Mouse (Mus musculus) hindbrain, embryonic 15.5 days (tissue): ENCODE measurements at regions not wholly inside any gene's neighbourhood (a gene's known extent, or its start where the extent isn't known, plus 50 kb on each side); places are given as distances from the start of the nearest gene placed in this dataset.

Experiments
- ATAC-seq: fragments of 200-750 bp; cut with Nextera tagmentation; 2 replicates; pipeline ENCODE4 v1.8.0; 2017; ENCODE audit warnings: low read depth, moderate number of reproducible peaks, moderate TSS enrichment; ENCODE audit not compliant: low FRiP score
- H3K27ac ChIP-seq: fragments of 300-500 bp; sonication (generic); replicated peaks from 2 replicates; pipeline ENCODE4 v1.5.1; 2015; ENCODE audit warnings: mild to moderate bottlenecking, inconsistent platforms
- H3K27me3 ChIP-seq: fragments of 300-500 bp; sonication (generic); 2 replicates; pipeline ENCODE4 v1.6.1; 2015; ENCODE audit warnings: control low read depth, inconsistent platforms
- H3K36me3 ChIP-seq: fragments of 300-500 bp; sonication (generic); 2 replicates; pipeline ENCODE4 v1.6.1; 2015; ENCODE audit warnings: control low read depth, inconsistent platforms
- H3K4me1 ChIP-seq: fragments of 300-500 bp; sonication (generic); replicated peaks from 2 replicates; pipeline ENCODE4 v1.6.1; 2015; ENCODE audit warnings: control low read depth, inconsistent platforms
- H3K4me2 ChIP-seq: fragments of 300-500 bp; sonication (generic); 2 replicates; pipeline ENCODE4 v1.6.1; 2015; ENCODE audit warnings: moderate library complexity, mild to moderate bottlenecking, inconsistent platforms
- H3K4me3 ChIP-seq: fragments of 300-500 bp; sonication (generic); 2 replicates; pipeline ENCODE4 v1.5.1; 2015; ENCODE audit warnings: mild to moderate bottlenecking, inconsistent platforms
- H3K9ac ChIP-seq: fragments of 300-500 bp; sonication (generic); 2 replicates; pipeline ENCODE4 v1.6.1; 2015; ENCODE audit warnings: inconsistent platforms
- H3K9me3 ChIP-seq: fragments of 300-500 bp; sonication (generic); 2 replicates; pipeline ENCODE4 v1.6.1; 2016; ENCODE audit warnings: control low read depth, inconsistent platforms
- WGBS: fragments of 180-500 bp; shearing (Covaris S2); methylation state at CpG from one replicate; pipeline ENCODE4 v1.1.7; 2015; 5-methylcytosine and 5-hydroxymethylcytosine counted together

DNA sequence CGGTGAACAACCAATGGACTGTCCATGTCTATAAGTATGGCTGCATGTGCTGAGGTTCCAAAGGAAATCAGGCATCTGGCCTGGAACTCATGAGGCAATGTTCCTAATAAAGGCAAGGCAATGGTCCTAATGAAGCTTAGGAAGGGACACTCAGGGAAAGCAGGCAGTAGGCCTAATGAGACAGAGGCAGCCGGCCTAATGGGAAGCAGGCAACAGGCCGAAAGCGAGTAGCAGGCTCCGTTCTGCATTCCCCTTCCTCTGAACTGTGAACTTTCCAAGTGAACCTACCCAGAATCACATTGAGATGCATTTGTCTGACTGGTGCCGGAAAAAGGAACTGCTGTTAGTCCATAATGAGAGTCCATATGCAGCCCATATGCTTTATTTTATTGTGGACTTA, 923.7 kb downstream of the Adgrl2 start:
- no peak overlapping the region for H3K4me3 ChIP-seq
- ATAC-seq, result no peak
- H3K4me1 ChIP-seq, result no peaks in the 10 kb centered on the region
- 91% methylated on average over 6 of the region's 6 CpGs for WGBS
- no peak overlapping the region for H3K4me2 ChIP-seq
- H3K9ac ChIP-seq, result no peak overlapping the region
- no peaks in the 10 kb centered on the region for H3K9me3 ChIP-seq
- no peak overlapping the region for H3K27ac ChIP-seq
- no peaks in the 10 kb centered on the region for H3K27me3 ChIP-seq
- H3K36me3 ChIP-seq, result no peaks in the 10 kb centered on the region

DNA sequence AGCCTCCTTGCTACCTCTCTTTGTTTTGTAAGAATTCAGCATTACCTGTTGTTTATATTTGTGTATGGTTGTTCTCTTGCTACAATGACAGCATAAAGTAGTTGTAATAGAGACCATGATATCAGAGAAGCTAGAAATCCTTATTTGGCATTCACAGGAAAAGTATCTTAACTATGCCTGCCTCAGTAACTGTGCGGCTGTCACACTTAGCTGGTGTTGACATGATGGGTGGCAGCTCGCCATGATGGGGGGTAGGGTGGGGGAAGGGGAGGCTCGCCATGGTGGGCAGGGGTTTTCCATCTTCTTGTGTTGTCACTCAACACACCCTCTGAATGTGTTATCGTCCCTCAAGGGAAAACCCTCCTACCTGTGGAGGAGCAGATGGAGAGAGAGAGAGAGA, 934.3 kb downstream of the Adgrl2 start:
- no peaks in the 10 kb centered on the region for H3K36me3 ChIP-seq
- H3K4me3 ChIP-seq, result no peak overlapping the region
- ATAC-seq, result no peak
- no peak overlapping the region for H3K9ac ChIP-seq
- no peaks in the 10 kb centered on the region for H3K27me3 ChIP-seq
- H3K27ac ChIP-seq, result no peak overlapping the region
- H3K4me2 ChIP-seq, result no peak overlapping the region
- H3K9me3 ChIP-seq, result no peaks in the 10 kb centered on the region
- 88% methylated on average over 4 of the region's 4 CpGs for WGBS
- H3K4me1 ChIP-seq, result no peaks in the 10 kb centered on the region

DNA sequence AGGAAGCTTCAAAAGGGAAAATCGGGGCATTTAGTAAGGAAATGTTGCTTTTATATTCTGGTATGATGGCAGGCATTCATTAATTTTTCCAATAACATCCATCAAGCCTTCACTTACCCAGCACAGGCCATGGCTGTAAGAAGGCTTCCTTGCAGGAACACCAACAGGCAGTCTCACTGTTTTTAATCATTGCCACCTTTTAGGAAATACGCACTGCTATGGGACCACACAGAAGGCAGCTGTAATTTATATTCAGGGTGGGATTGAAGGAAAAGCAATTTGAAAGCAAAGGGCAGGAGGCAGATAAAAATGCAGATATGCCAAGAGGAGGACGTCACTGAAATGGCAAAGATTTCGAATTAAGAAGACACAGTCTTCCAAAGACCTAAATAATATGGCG, 937.8 kb downstream of the Adgrl2 start:
- Histone ChIP-seq H3K9ac (no peak overlapping the region), H3K4me2 (no peak overlapping the region), H3K4me3 (no peak overlapping the region), H3K36me3 (no peaks in the 10 kb centered on the region), H3K9me3 (no peaks in the 10 kb centered on the region), H3K27me3 (no peaks in the 10 kb centered on the region), H3K4me1 (no peaks in the 10 kb centered on the region), H3K27ac (no peak overlapping the region)
- WGBS, result 73% methylated on average over 5 of the region's 5 CpGs
- no peak for ATAC-seq

DNA sequence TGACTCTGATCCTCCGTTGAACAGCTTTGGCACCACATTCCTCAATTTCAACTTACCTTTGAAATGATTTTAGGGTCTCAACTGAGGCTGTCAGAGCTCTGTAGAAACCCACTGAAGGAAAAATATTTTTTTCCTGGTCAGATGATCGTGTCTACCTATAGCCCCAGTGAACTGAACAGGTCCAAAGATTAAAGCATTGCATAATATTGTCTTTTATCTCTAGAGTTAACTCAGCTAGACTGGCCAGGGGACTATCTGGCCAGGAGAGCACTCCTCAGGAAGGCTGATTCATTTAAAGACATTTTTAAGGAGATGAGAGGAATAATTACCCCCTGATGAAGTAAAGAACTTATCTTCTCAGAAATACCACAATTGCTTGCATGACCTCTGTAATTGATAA, 942.1 kb downstream of the Adgrl2 start:
- 90% methylated on average over 2 of the region's 2 CpGs for WGBS
- Histone ChIP-seq H3K9me3 (no peaks in the 10 kb centered on the region), H3K36me3 (no peaks in the 10 kb centered on the region), H3K9ac (no peak overlapping the region), H3K4me2 (no peak overlapping the region), H3K27ac (no peak overlapping the region), H3K4me1 (no peaks in the 10 kb centered on the region), H3K4me3 (no peak overlapping the region), H3K27me3 (no peaks in the 10 kb centered on the region)
- no peak for ATAC-seq

DNA sequence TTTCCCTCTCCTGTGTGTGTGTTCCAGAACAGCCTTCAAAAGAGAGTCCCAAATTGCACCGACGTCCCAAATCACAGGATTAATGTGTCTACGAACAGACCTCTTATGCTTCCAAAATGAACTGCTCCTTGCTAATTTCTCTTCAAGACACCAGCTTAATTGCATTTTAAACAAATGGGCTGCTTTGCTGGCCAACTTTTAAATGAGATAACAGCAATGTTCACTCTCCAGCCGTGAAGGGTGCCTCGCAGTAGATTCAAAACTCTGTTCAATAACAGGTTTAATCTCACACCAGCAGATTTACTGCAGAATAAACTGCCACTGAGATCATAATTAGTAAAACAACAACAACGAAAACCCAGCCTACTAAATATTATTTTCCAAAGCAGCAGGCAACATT, 957.8 kb downstream of the Adgrl2 start:
- no peaks in the 10 kb centered on the region for H3K4me1 ChIP-seq
- H3K27ac ChIP-seq, result no peak overlapping the region
- ATAC-seq, result no peak
- H3K9ac ChIP-seq, result no peak overlapping the region
- H3K4me3 ChIP-seq, result no peak overlapping the region
- no peaks in the 10 kb centered on the region for H3K36me3 ChIP-seq
- H3K4me2 ChIP-seq, result peak overlapping the region; percentile 20; the same call in 1 of the 2 replicates
- H3K9me3 ChIP-seq, result no peaks in the 10 kb centered on the region
- H3K27me3 ChIP-seq, result no peaks in the 10 kb centered on the region
- 49% methylated on average over 6 of the region's 6 CpGs for WGBS

DNA sequence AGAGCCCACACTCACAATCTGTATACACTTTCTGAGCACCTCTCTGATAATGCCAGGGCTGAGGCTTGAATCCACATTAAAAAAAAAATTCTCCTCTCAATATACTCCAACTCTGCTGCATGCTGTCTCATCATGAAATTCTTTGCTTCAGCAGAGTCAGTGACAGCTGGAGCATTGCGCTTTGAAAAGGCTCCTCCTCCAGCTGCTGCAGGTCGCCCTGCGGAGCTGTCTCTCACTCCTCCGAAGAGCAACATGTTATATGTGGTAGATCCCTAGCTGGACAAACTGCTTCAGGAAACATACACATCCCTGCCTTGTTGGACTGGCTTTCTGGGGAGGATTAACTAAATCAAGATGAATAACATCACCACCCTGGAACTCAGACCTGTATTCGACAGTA, 984.5 kb downstream of the Adgrl2 start:
- ATAC-seq, result no peak

DNA sequence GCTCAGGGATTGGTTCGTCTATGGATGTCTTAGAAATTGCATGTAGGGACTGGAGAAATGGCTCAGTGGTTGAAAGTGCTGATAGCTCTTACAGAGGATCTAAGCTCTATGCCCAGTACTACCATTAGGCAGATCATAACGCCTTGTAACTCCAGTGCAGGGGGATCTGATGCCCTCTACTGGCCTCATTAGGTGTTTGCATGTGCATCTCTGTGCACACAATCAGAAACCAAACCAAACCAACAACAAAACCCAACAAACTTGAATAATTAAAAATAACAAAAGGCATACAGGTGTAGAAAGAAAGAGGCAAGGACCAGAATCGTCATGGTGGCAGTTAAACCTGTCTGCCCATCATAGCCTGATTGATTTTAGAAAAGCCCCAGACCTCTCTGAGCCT, 986.3 kb downstream of the Adgrl2 start:
- Histone ChIP-seq H3K4me3 (no peak overlapping the region), H3K27ac (no peak overlapping the region), H3K4me1 (no peaks in the 10 kb centered on the region), H3K9me3 (no peaks in the 10 kb centered on the region; the same call in 1 of the 2 replicates), H3K27me3 (no peaks in the 10 kb centered on the region), H3K36me3 (no peaks in the 10 kb centered on the region), H3K4me2 (no peak overlapping the region), H3K9ac (no peak overlapping the region)
- WGBS, result 48% methylated on average over 3 of the region's 3 CpGs
- no peak for ATAC-seq

More for the DNA sequence above, 984.5 kb downstream of the Adgrl2 start:
- Histone ChIP-seq H3K9ac (no peak overlapping the region), H3K27me3 (no peaks in the 10 kb centered on the region), H3K4me3 (no peak overlapping the region), H3K4me1 (no peaks in the 10 kb centered on the region), H3K27ac (no peak overlapping the region), H3K36me3 (no peaks in the 10 kb centered on the region), H3K9me3 (no peaks in the 10 kb centered on the region; the same call in 1 of the 2 replicates), H3K4me2 (no peak overlapping the region)
- WGBS, result 46% methylated on average over 5 of the region's 5 CpGs

DNA sequence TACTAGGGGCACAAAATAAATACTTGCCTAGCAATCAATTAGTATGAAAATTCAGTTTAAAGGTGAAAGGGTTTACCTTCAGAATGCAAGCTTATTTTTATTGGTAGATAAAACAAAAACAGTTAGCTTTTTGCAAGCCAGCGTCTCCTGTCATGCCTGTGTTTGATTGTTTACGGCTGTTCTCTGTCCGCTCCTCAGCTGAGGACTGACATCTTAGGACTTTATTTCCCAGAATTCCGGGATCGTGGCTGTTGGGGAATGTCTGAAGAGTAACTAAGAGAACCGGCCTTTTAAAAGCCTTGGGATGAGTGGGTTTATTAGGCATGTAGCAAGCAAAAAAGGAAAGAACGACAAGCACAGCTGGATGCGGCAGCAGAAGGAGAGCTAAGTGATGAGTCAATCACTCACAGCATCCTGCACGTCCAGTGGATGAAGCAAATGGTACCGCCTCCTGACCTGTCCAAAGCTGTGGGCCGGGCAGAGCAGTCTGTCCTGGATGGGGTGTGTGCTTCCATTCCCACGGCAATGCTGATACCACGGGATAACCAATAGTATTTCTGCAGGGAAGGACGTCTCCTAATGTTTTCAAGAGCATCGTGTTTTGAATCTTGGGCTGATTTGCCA, 990.9 kb downstream of the Adgrl2 start:
- H3K4me3 ChIP-seq, result no peak overlapping the region
- no peaks in the 10 kb centered on the region for H3K4me1 ChIP-seq
- ATAC-seq, result no peak
- H3K4me2 ChIP-seq, result no peak overlapping the region
- H3K36me3 ChIP-seq, result no peaks in the 10 kb centered on the region
- H3K9ac ChIP-seq, result no peak overlapping the region
- H3K9me3 ChIP-seq, result no peaks in the 10 kb centered on the region; the same call in 1 of the 2 replicates
- WGBS, result 60% methylated on average over 15 of the region's 15 CpGs
- no peak overlapping the region for H3K27ac ChIP-seq
- H3K27me3 ChIP-seq, result no peaks in the 10 kb centered on the region

DNA sequence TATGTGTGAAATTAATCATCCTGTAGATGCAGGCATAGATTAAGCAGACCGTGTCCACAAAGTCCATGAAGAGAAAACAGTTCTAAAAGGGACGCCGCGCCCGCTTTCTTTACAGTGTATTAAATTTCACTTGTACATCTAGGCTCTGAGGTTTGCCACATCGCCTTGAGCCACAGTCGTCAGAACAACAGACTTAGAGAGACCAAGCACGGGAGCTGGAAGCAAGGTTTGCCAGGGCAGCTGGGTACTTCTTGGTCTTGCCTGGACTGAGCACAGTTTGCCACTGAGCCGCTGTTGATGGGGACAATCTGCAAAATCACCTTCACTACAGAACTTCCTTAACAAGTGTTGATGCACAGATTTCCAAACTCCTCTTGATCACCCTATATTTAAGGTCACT, 998.6 kb downstream of the Adgrl2 start:
- Histone ChIP-seq H3K36me3 (no peaks in the 10 kb centered on the region), H3K9me3 (no peaks in the 10 kb centered on the region), H3K4me3 (no peak overlapping the region), H3K27ac (no peak overlapping the region), H3K9ac (no peak overlapping the region), H3K4me1 (peaks cover 7% of the 10 kb centered on the region; the same call in 1 of the 2 replicates), H3K27me3 (no peaks in the 10 kb centered on the region), H3K4me2 (no peak overlapping the region)
- no peak for ATAC-seq
- 74% methylated on average over 9 of the region's 9 CpGs for WGBS

DNA sequence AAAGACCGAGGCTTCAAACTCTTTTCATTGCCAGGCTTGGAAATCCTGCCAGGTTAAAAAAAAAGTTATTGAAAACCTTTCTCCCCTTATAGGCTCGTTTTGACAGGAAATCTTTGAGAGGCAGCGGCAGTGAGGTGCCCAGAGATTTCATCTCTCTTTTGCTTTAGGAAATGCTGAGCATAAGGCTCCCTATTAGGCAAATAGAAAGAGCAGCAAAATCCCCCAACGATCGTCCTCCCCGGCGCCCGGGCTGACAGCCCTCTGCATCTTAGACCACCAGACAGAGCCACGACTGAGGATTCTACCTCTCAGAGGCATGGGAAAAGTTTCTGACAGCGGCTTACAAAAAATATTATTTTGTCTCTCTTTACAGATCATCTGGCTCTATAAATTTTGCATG, 999.5 kb downstream of the Adgrl2 start:
- H3K4me2 ChIP-seq, result peak overlapping the region; percentile 45
- no peaks in the 10 kb centered on the region for H3K36me3 ChIP-seq
- no peaks in the 10 kb centered on the region for H3K9me3 ChIP-seq
- no peak overlapping the region for H3K27ac ChIP-seq
- 40% methylated on average over 10 of the region's 10 CpGs for WGBS
- peak overlapping the region; percentile 12; the same call in 1 of the 2 replicates for H3K4me3 ChIP-seq
- no peaks in the 10 kb centered on the region for H3K27me3 ChIP-seq
- no peak overlapping the region for H3K9ac ChIP-seq
- no peak for ATAC-seq
- H3K4me1 ChIP-seq, result peaks cover 7% of the 10 kb centered on the region; the same call in 1 of the 2 replicates

DNA sequence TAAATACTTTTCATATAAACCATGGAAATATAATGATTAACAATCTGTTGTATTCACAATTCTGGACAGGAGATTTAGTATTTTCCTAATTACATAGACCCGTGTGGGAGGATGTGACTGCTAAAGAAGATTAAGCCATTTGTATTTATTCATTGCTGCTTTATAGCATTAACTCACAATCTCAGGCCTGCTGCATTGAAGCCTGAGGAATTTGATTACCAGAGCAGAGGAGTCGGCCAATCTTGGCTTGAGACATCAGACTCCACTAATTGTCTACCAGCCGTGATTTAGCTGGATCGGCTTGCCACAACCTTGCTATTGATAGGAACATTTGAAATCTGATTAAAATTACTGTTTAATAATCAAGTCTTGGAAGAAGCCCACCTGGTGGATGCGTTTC, 1007.5 kb downstream of the Adgrl2 start:
- ATAC-seq, result no peak
- 0 out of 2 replicates have a peak, but pooled peaks cover 3% of the 10 kb centered on the region for H3K4me1 ChIP-seq
- no peak overlapping the region for H3K4me2 ChIP-seq
- no peaks in the 10 kb centered on the region for H3K27me3 ChIP-seq
- H3K4me3 ChIP-seq, result no peak overlapping the region
- H3K9me3 ChIP-seq, result no peaks in the 10 kb centered on the region
- H3K36me3 ChIP-seq, result no peaks in the 10 kb centered on the region
- no peak overlapping the region for H3K27ac ChIP-seq
- no peak overlapping the region for H3K9ac ChIP-seq
- 61% methylated on average over 5 of the region's 5 CpGs for WGBS

DNA sequence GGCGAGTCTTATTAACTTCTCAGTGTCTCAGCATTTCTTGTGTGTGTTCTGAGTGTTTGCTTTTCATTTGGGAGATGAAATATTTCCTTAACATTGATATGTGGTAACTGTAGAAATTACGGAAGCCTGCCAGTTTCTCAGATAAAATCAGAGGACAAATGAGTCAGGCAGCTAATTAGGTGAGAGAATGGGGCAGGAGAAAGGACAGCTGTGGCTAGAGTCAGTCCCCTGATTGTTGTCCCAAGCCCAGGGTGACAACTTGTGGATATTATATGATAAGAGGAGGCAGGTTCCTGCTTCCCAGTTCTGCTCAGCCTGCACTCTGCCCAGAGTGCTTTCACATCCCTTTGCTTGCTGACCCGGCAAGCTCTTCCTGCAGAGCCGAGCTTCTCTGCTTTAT, 1008.7 kb downstream of the Adgrl2 start:
- WGBS, result 55% methylated on average over 4 of the region's 4 CpGs
- ATAC-seq, result no peak
- Histone ChIP-seq H3K27me3 (no peaks in the 10 kb centered on the region), H3K4me2 (no peak overlapping the region), H3K36me3 (no peaks in the 10 kb centered on the region), H3K27ac (no peak overlapping the region), H3K4me1 (0 out of 2 replicates have a peak, but pooled peaks cover 2% of the 10 kb centered on the region), H3K4me3 (no peak overlapping the region), H3K9me3 (no peaks in the 10 kb centered on the region), H3K9ac (no peak overlapping the region)

DNA sequence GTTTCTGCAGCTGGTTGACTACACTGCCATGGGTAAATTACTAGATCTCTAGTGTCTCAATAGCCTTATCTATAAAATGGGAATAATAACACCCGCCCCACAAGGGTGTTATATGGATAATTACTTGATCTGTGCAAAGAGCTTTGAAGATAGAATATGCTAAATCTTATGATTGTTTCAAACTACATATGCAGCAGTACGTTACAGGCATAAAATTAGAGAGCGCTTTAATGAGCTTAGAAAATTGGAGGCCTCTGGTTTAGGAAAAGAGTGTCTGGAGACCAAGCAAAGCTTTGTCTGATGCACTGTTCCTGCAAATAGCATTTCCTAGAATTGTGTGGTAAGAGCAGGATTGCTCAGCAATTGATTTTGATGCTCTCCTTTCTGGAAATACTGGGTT, 1013.8 kb downstream of the Adgrl2 start:
- no peak overlapping the region for H3K4me2 ChIP-seq
- no peak overlapping the region for H3K4me3 ChIP-seq
- WGBS, result 76% methylated on average over 3 of the region's 3 CpGs
- H3K9me3 ChIP-seq, result no peaks in the 10 kb centered on the region
- H3K4me1 ChIP-seq, result 0 out of 2 replicates have a peak, but pooled peaks cover 14% of the 10 kb centered on the region
- no peaks in the 10 kb centered on the region for H3K27me3 ChIP-seq
- H3K9ac ChIP-seq, result no peak overlapping the region
- no peaks in the 10 kb centered on the region for H3K36me3 ChIP-seq
- H3K27ac ChIP-seq, result 0 out of 2 replicates have a peak overlapping the region, but pooled peaks have one; percentile 25
- peak; percentile 51; the same call in 1 of the 2 replicates for ATAC-seq
